Mouse (Mus musculus): Measurements from ENCODE around the gene Gtf2ird1. TPM values are rescaled to one million over a fixed set of nuclear protein-coding genes. Genes with fewer than 3 reads are reported as not detected.

Gtf2ird1 gene
- polyA plus RNA-seq (2012; ENCODE audit: insufficient read depth, insufficient read length, missing spikeins), result 37.9 and 80.1 TPM in 2 replicates

DNA sequence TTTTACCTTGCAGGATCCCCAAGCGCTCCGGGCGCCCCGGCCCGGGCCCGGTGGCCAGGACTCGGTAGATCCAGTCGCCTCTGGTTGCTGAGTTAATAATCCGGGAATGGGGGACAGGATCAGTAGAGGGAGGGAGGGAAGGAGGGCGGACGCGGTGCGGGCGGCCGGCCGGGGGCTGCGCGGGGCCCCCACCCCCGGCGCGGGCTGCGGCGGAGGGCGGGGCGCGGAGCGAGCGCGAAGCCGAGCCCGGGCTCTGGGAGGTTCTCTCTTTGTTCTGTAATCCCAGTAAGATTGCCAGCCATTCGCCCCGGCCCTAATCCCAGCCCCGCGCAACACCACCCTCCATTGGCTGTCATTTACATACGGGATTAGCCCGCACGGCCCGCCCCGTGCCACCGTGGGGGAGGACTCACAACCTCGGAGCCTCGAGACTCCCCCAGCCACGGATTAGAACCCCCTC lies at the start of gene Gtf2ird1:
Gene Gtf2ird1, minus strand, starts transcription at position 214 of the 460 bp plus-strand sequence.
- no peaks in the 10 kb centered on the region for H3K4me1 ChIP-seq (ENCODE audit: control insufficient read depth, insufficient read depth, insufficient read length, low read length)
- H3K4me3 ChIP-seq (ENCODE audit: insufficient read depth, low read depth, low read length), result peak within 1 kb of the TSS; percentile 96
- H3K27ac ChIP-seq (replicated peaks; ENCODE audit: low read depth, low read length), result peak within 1 kb of the TSS; percentile 97

DNA sequence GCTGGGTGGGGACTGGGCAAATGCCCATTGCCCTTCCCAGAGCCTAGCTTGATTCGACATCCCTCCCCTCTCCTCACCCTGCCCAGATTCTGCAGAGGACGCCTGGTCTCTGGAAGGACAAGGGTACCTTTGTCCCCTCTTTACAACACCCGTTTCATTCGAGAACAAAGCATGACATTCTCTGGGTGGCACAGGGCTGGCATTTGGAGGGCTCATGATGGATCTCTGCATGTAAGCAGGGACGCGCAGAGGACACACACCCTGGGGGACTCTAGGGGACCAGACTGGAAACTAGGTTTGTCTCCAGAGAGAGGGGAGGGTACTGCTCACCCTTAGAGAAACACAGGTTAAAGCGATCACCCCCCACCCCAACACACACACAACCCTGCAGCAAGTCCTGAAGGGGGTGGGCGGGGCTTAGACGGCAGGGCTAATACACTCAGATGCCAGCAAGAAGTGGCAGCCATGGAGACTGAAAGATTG lies 49.3 kb upstream of the Gtf2ird1 start:
- Histone ChIP-seq H3K4me3 (ENCODE audit: insufficient read depth, low read depth, low read length) (no peak overlapping the region), H3K4me1 (ENCODE audit: control insufficient read depth, insufficient read depth, insufficient read length, low read length) (no peaks in the 10 kb centered on the region)

GRCm38 (mm10) chr5:134502591-134502990 lies 46.1 kb upstream of the Gtf2ird1 start:
- H3K27ac ChIP-seq (replicated peaks; ENCODE audit: low read depth, low read length), result no peak overlapping the region
- no peak overlapping the region for H3K4me3 ChIP-seq (ENCODE audit: insufficient read depth, low read depth, low read length)
- no peaks in the 10 kb centered on the region for H3K4me1 ChIP-seq (ENCODE audit: control insufficient read depth, insufficient read depth, insufficient read length, low read length)

More for the DNA sequence above, 49.3 kb upstream of the Gtf2ird1 start:
- H3K27ac ChIP-seq (replicated peaks; ENCODE audit: low read depth, low read length), result no peak overlapping the region

GRCm38 (mm10) chr5:134501453-134501852 lies 44.9 kb upstream of the Gtf2ird1 start:
- Histone ChIP-seq H3K27ac (replicated peaks; ENCODE audit: low read depth, low read length) (no peak overlapping the region), H3K4me3 (ENCODE audit: insufficient read depth, low read depth, low read length) (no peak overlapping the region), H3K4me1 (ENCODE audit: control insufficient read depth, insufficient read depth, insufficient read length, low read length) (no peaks in the 10 kb centered on the region)

DNA sequence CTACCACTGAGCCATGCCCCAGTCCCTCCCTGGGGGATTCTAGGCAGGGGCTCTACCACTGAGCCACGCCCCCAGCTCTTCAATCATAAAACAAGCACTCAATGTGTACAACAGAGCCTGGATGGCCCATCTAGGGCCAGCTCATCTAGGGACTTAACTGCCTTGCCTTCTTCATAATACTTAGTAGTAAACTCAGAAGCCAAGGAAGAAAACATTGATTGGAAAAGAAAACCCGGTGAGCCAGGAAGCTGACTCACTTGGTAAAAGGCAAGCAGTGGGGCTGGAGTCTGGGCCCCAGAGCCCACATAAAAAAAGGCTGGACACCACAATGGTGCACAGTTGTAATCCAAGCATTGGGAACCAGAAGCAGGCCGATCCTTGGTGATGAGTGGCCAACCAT lies 44.2 kb upstream of the Gtf2ird1 start:
- H3K27ac ChIP-seq (replicated peaks; ENCODE audit: low read depth, low read length), result no peak overlapping the region
- H3K4me1 ChIP-seq (ENCODE audit: control insufficient read depth, insufficient read depth, insufficient read length, low read length), result no peaks in the 10 kb centered on the region
- H3K4me3 ChIP-seq (ENCODE audit: insufficient read depth, low read depth, low read length), result no peak overlapping the region

DNA sequence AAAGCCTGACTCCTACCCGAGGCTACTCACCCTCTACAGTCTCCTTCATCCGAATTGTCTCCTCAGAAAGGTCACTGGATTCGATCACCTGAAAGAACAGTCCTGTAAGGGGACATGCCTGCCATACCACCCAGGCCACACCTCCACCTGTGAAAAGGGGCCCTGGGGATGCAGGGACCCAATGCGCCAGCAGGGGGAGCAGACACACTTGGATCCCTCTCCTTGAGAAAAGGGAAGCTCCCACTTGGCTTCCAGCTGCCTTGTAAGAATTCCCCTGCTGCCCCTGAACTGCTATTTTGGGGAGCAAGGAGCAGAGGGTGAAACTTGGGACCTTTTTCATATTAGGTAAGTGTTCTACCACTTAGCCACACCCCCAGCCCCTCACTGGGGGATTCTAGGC lies 43.5 kb upstream of the Gtf2ird1 start:
- Histone ChIP-seq H3K4me3 (ENCODE audit: insufficient read depth, low read depth, low read length) (no peak overlapping the region), H3K27ac (replicated peaks; ENCODE audit: low read depth, low read length) (no peak overlapping the region), H3K4me1 (ENCODE audit: control insufficient read depth, insufficient read depth, insufficient read length, low read length) (no peaks in the 10 kb centered on the region)

- Histone ChIP-seq H3K27ac (replicated peaks; ENCODE audit: low read depth, low read length) (no peak overlapping the region), H3K4me3 (ENCODE audit: insufficient read depth, low read depth, low read length) (no peak overlapping the region), H3K4me1 (ENCODE audit: control insufficient read depth, insufficient read depth, insufficient read length, low read length) (no peaks in the 10 kb centered on the region)
These were observed 40.5 kb upstream of the Gtf2ird1 start for GRCm38 (mm10) chr5:134497026-134497425.

DNA sequence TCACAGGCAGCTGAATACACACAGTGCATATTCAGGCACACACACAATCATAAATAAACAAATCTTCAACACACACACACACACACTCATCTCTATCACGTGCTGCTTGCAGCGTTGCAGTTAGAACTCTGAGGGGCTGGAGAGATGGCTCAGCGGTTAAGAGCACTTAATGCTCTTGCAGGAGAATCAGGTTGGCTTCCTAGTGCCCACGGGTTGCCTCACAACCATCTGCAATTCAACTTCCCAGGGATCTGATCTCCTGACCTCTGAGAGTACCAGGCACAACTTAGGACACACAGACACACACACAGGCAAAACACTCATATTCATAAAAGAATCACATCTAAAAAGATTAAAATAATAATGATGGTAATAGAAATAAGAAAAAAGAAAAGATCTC lies 39.3 kb upstream of the Gtf2ird1 start:
- Histone ChIP-seq H3K27ac (replicated peaks; ENCODE audit: low read depth, low read length) (no peak overlapping the region), H3K4me3 (ENCODE audit: insufficient read depth, low read depth, low read length) (no peak overlapping the region)

DNA sequence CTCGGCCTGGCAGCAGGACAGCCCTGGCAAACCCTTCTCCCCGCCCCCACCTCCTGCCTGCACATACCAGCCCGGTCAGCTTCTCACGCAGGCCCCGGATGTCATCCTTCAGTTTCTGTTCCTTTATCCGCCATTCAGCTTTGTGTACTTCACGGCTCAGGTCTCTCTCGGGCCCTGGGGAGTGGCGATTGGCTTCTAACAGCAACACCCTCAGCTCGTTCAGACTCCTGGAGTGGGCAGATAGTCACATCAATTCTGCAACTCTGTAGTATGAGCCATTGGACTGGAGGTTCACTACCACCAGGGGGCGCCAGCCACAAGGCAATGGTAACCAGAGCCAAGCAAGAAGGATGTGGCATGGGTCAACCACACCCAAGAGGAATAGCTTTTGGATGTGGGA lies 37.6 kb upstream of the Gtf2ird1 start:
- Histone ChIP-seq H3K4me3 (ENCODE audit: insufficient read depth, low read depth, low read length) (no peak overlapping the region), H3K27ac (replicated peaks; ENCODE audit: low read depth, low read length) (no peak overlapping the region), H3K4me1 (ENCODE audit: control insufficient read depth, insufficient read depth, insufficient read length, low read length) (no peaks in the 10 kb centered on the region)

More for the DNA sequence above, 39.3 kb upstream of the Gtf2ird1 start:
- no peaks in the 10 kb centered on the region for H3K4me1 ChIP-seq (ENCODE audit: control insufficient read depth, insufficient read depth, insufficient read length, low read length)

DNA sequence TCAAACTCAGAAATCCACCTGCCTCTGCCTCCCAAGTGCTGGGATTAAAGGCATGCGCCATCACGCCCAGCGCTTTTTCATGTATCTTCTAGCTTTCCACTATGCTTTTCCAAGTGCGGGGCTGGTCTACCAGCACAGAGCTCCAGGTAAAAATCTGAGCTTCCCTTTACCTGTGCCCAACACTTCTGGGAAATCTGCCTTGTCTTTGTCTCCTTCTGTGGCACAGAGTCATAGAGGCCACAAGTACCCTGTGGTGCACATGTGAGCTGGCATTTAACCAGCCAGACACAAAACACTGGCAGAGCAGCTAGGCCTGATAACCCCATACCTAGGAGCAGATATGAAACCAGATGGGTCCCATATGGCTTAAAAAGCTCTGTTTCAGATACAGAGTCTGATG lies 36.4 kb upstream of the Gtf2ird1 start:
- Histone ChIP-seq H3K4me3 (ENCODE audit: insufficient read depth, low read depth, low read length) (no peak overlapping the region), H3K27ac (replicated peaks; ENCODE audit: low read depth, low read length) (no peak overlapping the region), H3K4me1 (ENCODE audit: control insufficient read depth, insufficient read depth, insufficient read length, low read length) (no peaks in the 10 kb centered on the region)

GRCm38 (mm10) chr5:134491712-134492417 lies 35.3 kb upstream of the Gtf2ird1 start:
- Histone ChIP-seq H3K27ac (replicated peaks; ENCODE audit: low read depth, low read length) (no peak overlapping the region), H3K4me3 (ENCODE audit: insufficient read depth, low read depth, low read length) (no peak overlapping the region), H3K4me1 (ENCODE audit: control insufficient read depth, insufficient read depth, insufficient read length, low read length) (no peaks in the 10 kb centered on the region)

DNA sequence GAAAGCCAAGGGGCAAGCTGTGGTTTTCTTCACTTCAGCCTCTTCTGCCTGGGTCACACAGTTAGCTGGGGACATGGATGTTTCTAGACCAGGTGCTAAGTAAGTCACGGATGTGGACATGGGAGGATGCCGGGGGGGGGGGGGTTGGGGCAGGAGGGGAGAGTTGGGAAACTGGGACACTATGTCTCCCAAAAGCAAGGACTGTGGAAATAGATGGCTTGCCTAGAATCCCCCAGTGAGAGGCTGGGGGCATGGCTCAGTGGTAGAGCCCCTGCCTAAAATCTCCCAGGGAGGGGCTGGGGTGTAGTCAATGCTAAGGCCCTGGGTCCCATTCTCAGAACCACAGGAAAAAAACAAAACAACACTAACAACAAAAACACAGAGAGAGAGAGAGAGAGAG lies 34.7 kb upstream of the Gtf2ird1 start:
- no peaks in the 10 kb centered on the region for H3K4me1 ChIP-seq (ENCODE audit: control insufficient read depth, insufficient read depth, insufficient read length, low read length)
- no peak overlapping the region for H3K4me3 ChIP-seq (ENCODE audit: insufficient read depth, low read depth, low read length)
- no peak overlapping the region for H3K27ac ChIP-seq (replicated peaks; ENCODE audit: low read depth, low read length)

GRCm38 (mm10) chr5:134490465-134490864 lies 33.9 kb upstream of the Gtf2ird1 start:
- Histone ChIP-seq H3K4me3 (ENCODE audit: insufficient read depth, low read depth, low read length) (no peak overlapping the region), H3K4me1 (ENCODE audit: control insufficient read depth, insufficient read depth, insufficient read length, low read length) (no peaks in the 10 kb centered on the region), H3K27ac (replicated peaks; ENCODE audit: low read depth, low read length) (no peak overlapping the region)

- Histone ChIP-seq H3K27ac (replicated peaks; ENCODE audit: low read depth, low read length) (no peak overlapping the region), H3K4me1 (ENCODE audit: control insufficient read depth, insufficient read depth, insufficient read length, low read length) (no peaks in the 10 kb centered on the region), H3K4me3 (ENCODE audit: insufficient read depth, low read depth, low read length) (no peak overlapping the region)
These were observed 33.1 kb upstream of the Gtf2ird1 start for GRCm38 (mm10) chr5:134489583-134489982.

DNA sequence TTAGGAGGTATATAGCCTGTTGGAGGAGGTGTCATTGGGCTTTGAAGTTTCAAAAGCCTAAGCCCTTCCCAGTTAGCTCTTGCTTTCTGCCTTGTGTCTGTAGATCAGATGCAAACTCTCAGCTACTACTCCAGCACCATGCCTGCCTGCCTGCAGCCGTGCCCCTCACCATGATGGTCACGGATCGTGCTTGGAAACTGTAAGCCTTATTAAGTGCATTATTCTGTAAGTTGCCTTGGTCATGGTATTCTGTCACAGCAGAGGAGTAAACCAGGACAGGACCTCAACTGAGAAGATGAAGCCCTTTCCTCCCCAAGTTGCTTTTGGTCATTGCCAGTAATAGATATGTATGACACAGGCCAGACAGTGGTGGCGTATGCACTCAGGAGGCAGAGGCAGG lies 32.1 kb upstream of the Gtf2ird1 start:
- Histone ChIP-seq H3K27ac (replicated peaks; ENCODE audit: low read depth, low read length) (no peak overlapping the region), H3K4me1 (ENCODE audit: control insufficient read depth, insufficient read depth, insufficient read length, low read length) (no peaks in the 10 kb centered on the region), H3K4me3 (ENCODE audit: insufficient read depth, low read depth, low read length) (no peak overlapping the region)

GRCm38 (mm10) chr5:134488042-134488441 lies 31.5 kb upstream of the Gtf2ird1 start:
- no peak overlapping the region for H3K4me3 ChIP-seq (ENCODE audit: insufficient read depth, low read depth, low read length)
- H3K27ac ChIP-seq (replicated peaks; ENCODE audit: low read depth, low read length), result no peak overlapping the region
- no peaks in the 10 kb centered on the region for H3K4me1 ChIP-seq (ENCODE audit: control insufficient read depth, insufficient read depth, insufficient read length, low read length)
